Mouse (Mus musculus) lung, embryonic 14.5 days (tissue): ENCODE measurements around the gene Ggact. TPM values are rescaled to one million over a fixed set of nuclear protein-coding genes. Genes with fewer than 3 reads are reported as not detected.

Experiments used
- ATAC-seq: fragments of 200-750 bp; cut with Nextera tagmentation; 2 replicates; pipeline ENCODE4 v1.8.0; 2017; ENCODE audit warnings: mild to moderate bottlenecking, moderate TSS enrichment, moderate library complexity; ENCODE audit not compliant: insufficient read depth
- DNase-seq: peaks from one replicate; pipeline ENCODE4 v3.0.0-alpha.2; 2015
- H3K27ac ChIP-seq: fragments of 300-500 bp; sonication (generic); 2 replicates; pipeline ENCODE4 v1.5.1; 2014; ENCODE audit warnings: low read depth, mild to moderate bottlenecking, moderate library complexity
- H3K27me3 ChIP-seq: fragments of 300-500 bp; sonication (generic); 2 replicates; pipeline ENCODE4 v1.6.1; 2014; ENCODE audit warnings: low read length, control low read depth; ENCODE audit not compliant: insufficient read depth
- H3K36me3 ChIP-seq: fragments of 300-500 bp; sonication (generic); 2 replicates; pipeline ENCODE4 v1.6.1; 2014; ENCODE audit warnings: control low read depth; ENCODE audit not compliant: insufficient read depth
- H3K4me1 ChIP-seq: fragments of 300-500 bp; sonication (generic); 2 replicates; pipeline ENCODE4 v1.6.1; 2014; ENCODE audit warnings: antibody characterized with exemption, control low read depth; ENCODE audit not compliant: insufficient read depth
- H3K4me2 ChIP-seq: fragments of 300-500 bp; sonication (generic); 2 replicates; pipeline ENCODE4 v1.6.1; 2014; ENCODE audit warnings: mild to moderate bottlenecking
- H3K4me3 ChIP-seq: fragments of 300-500 bp; sonication (generic); 2 replicates; pipeline ENCODE4 v1.5.1; 2014; ENCODE audit warnings: low read depth, low read length
- H3K9ac ChIP-seq: fragments of 300-500 bp; sonication (generic); 2 replicates; pipeline ENCODE4 v1.6.1; 2014
- H3K9me3 ChIP-seq: fragments of 300-500 bp; sonication (generic); 2 replicates; pipeline ENCODE4 v1.6.1; 2016; ENCODE audit warnings: low read depth, low read length, control low read depth
- CTCF ChIP-seq: IDR thresholded peaks from 2 replicates; pipeline ENCODE4 v1.5.1; 2016; ENCODE audit warnings: antibody characterized with exemption, low read depth
- WGBS: fragments of 180-500 bp; shearing (Covaris S2); extraction: QIAGEN DNeasy Blood & Tissue Kit; methylation state at CpG from one replicate; pipeline ENCODE4 v1.1.7; 2014; 5-methylcytosine and 5-hydroxymethylcytosine counted together
- polyA plus RNA-seq: library from polyadenylated mRNA; unstranded; fragments of >200 nt; fragmentation: Nextera tagmentation; extraction: Ambion mirVana; gene quantifications from 2 replicates; pipeline ENCODE4 v1.2.1, GENCODE M21; 2014

The Ggact gene
- polyA plus RNA-seq, 1 experiment from 2014 or later, result 15.5 TPM

DNA sequence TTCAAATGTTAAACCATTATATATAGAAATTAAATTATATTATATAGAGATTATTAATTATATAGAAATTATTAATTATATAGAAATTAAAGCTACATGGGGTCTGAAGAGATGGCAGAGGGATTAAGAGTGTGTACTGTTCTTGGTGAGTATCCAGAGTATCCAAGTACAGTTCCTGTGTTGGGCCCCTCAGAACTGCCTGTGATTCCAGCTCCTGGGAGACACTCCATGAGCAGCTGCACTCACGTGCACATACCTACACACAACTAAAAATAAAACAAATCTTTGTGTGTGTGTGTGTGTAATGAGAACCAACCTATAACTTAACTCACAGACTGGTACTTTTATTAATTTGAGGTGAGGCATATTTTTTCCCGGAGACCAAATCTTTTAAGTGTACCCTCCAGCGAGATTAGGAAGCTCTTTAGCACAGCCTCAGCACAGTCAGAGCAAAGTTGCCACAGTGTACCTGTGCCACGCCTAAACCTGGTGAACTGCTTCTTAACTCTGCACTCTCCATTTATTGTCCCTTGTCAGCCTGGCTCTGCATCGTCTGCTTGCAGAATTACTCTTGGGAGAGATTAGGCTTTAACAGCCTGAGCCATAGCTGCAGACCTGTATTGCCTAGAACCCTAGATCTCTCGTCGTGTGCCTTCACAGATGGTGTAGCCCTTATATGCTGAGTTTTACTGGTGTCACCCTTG, 77.9 kb downstream of the Ggact start:
- H3K9me3 ChIP-seq, result no peaks in the 10 kb centered on the region
- no peak for ATAC-seq
- H3K4me1 ChIP-seq, result no peaks in the 10 kb centered on the region
- 63% methylated on average over 7 of the region's 7 CpGs for WGBS
- no peak for TF ChIP-seq CTCF
- no peak for DNase-seq
- no peak overlapping the region for H3K27ac ChIP-seq
- no peak overlapping the region for H3K9ac ChIP-seq
- no peak overlapping the region for H3K4me2 ChIP-seq
- H3K36me3 ChIP-seq, result no peaks in the 10 kb centered on the region
- H3K27me3 ChIP-seq, result no peaks in the 10 kb centered on the region
- H3K4me3 ChIP-seq, result no peak overlapping the region

DNA sequence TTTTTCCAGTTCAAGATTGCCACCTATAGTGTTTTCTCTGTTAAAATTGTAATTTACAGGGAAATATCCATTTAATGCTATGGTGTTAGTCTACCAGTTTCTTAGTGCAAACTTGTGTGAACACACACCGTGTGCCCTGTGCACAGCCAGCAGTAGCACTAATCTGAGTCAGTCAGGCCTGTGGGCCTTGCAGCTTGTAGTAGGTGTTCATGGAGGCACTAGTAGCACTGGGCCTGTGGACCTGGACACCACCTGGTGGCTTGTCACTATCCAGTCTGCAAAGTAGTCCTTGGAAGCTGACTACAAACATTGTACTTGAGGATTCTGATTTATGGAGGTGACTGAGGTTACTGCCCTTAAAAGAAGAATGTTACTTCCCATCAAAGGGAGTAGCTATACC, 78.8 kb downstream of the Ggact start:
- no peak overlapping the region for H3K4me2 ChIP-seq
- no peak for DNase-seq
- no peak for ATAC-seq
- H3K4me3 ChIP-seq, result no peak overlapping the region
- H3K4me1 ChIP-seq, result no peaks in the 10 kb centered on the region
- H3K9me3 ChIP-seq, result no peaks in the 10 kb centered on the region
- no peak overlapping the region for H3K9ac ChIP-seq
- no peak for TF ChIP-seq CTCF
- H3K27ac ChIP-seq, result no peak overlapping the region
- no peaks in the 10 kb centered on the region for H3K27me3 ChIP-seq
- H3K36me3 ChIP-seq, result no peaks in the 10 kb centered on the region
- WGBS, result 94% methylated on average over 1 of the region's 1 CpGs

DNA sequence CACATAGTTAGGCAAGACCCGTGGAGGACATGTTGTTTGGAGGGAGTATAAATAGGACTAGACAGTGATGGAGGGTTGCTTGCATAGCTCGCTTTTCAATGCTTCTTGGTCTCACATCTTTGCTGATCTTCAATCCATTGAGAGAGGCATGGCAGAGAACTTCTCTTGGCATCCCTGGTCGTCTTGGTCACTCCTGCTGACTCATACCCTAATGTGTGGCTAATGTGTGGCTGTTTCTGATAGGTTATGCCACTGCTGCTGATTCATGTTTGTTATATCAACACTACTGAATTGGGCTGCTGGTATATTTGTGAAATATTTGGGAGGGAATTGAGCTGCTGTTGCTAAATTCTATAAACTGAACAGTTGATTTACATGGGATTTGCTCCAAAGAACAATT, 79.9 kb downstream of the Ggact start:
- 79% methylated on average over 3 of the region's 3 CpGs for WGBS
- no peak for TF ChIP-seq CTCF
- H3K27me3 ChIP-seq, result no peaks in the 10 kb centered on the region
- no peak for ATAC-seq
- no peaks in the 10 kb centered on the region for H3K36me3 ChIP-seq
- H3K4me2 ChIP-seq, result no peak overlapping the region
- no peaks in the 10 kb centered on the region for H3K9me3 ChIP-seq
- H3K4me3 ChIP-seq, result no peak overlapping the region
- DNase-seq, result no peak
- no peaks in the 10 kb centered on the region for H3K4me1 ChIP-seq
- H3K27ac ChIP-seq, result no peak overlapping the region
- H3K9ac ChIP-seq, result no peak overlapping the region

DNA sequence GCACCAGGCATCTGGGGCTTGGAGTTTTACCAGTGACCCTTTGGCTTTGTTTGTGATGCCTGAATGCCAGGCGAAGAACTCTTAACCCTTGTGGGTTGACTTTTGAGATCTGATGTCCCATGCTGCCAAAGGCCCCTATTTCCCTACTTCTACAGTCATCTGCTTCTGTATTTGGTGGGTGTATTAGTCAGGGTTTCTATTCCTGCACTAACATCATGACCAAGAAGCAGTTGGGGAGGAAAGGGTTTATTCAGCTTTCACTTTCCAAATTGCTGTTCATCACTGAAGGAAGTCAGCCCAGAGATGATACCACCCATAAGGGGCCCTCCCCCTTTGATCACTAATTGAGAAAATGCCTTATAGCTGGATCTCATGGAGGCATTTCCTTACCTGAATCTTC, 83.1 kb downstream of the Ggact start:
- H3K4me1 ChIP-seq, result no peaks in the 10 kb centered on the region
- WGBS, result 86% methylated on average over 1 of the region's 1 CpGs
- H3K27ac ChIP-seq, result no peak overlapping the region
- DNase-seq, result no peak
- H3K4me3 ChIP-seq, result no peak overlapping the region
- H3K36me3 ChIP-seq, result no peaks in the 10 kb centered on the region
- H3K4me2 ChIP-seq, result no peak overlapping the region
- ATAC-seq, result no peak
- H3K27me3 ChIP-seq, result no peaks in the 10 kb centered on the region
- no peaks in the 10 kb centered on the region for H3K9me3 ChIP-seq
- no peak for TF ChIP-seq CTCF
- H3K9ac ChIP-seq, result no peak overlapping the region

DNA sequence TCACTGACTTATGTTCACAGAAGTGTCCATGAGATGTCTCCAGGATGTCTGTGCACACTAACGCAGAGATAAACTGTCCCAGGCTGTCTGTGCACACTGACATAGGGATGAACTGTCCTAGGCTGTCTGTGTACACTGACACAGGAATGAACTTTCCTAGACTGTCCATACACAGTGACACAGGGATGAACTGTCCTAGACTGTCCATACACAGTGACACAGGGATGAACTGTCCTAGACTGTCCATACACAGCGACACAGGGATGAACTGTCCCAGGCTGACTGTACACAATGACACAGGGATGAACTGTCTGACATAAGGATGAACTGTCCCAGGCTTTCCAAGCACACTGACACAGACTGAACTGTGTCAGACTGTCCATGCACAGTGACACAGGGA, 88.1 kb downstream of the Ggact start:
- Histone ChIP-seq H3K9me3 (no peaks in the 10 kb centered on the region), H3K27me3 (no peaks in the 10 kb centered on the region), H3K9ac (no peak overlapping the region), H3K27ac (no peak overlapping the region), H3K4me2 (no peak overlapping the region), H3K4me1 (no peaks in the 10 kb centered on the region), H3K4me3 (no peak overlapping the region), H3K36me3 (no peaks in the 10 kb centered on the region)
- ATAC-seq (peak; percentile 75; the same call in 1 of the 2 replicates), DNase-seq (peak; percentile 20)
- no peak for TF ChIP-seq CTCF
- WGBS, result 61% methylated on average over 2 of the region's 2 CpGs

DNA sequence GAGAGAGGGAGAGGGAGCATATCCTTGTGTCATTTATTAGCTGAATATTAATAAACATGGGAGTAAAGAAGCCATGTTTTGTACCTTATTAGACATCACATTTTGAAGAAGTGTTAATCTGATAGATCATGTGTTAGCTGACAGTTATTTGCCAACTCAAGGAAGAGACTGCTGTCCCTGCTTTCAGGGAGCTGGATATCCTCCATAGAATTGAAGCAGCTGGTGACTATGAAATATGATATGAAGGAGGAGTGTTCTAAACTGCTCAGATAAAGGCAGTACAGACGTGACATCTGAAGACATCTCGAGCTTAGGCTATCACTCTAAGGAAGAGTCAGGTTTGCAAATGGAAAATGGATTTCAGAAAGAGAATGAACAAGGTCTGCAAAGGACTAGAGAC, 89.8 kb downstream of the Ggact start:
- Histone ChIP-seq H3K9me3 (no peaks in the 10 kb centered on the region), H3K27ac (no peak overlapping the region), H3K4me2 (no peak overlapping the region), H3K4me3 (no peak overlapping the region), H3K4me1 (no peaks in the 10 kb centered on the region), H3K9ac (no peak overlapping the region), H3K27me3 (no peaks in the 10 kb centered on the region), H3K36me3 (no peaks in the 10 kb centered on the region)
- ATAC-seq, result peak; percentile 80
- no peak for TF ChIP-seq CTCF
- WGBS, result 22% methylated on average over 2 of the region's 2 CpGs
- peak; percentile 58 for DNase-seq

DNA sequence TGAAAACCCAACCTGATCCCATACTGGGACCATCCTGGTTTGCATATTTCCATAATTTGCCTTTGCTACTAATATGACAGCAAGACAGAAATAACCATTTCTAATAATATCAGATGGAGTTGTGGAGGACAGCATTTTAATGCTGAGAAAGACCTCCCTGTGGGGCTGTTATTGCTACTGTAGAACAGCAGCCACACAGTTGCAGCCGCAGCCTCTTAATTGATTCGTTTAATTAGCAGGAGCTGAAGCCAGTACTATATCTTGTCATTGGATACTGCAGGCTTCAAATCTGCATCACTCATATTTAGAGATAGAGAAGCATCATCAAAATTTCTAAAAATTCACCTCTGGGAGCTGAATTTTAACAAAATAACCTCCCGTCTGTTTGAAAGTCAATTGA, 92.6 kb downstream of the Ggact start:
- Histone ChIP-seq H3K27ac (no peak overlapping the region), H3K4me2 (no peak overlapping the region), H3K4me3 (no peak overlapping the region), H3K36me3 (no peaks in the 10 kb centered on the region), H3K27me3 (no peaks in the 10 kb centered on the region), H3K9me3 (no peaks in the 10 kb centered on the region), H3K4me1 (no peaks in the 10 kb centered on the region), H3K9ac (no peak overlapping the region)
- TF ChIP-seq CTCF, result no peak
- ATAC-seq (no peak), DNase-seq (no peak)
- 86% methylated on average over 3 of the region's 3 CpGs for WGBS
